Mouse (Mus musculus) olfactory bulb, adult 2 months (tissue): ENCODE results near the gene Alg9.

ENCODE experiments used
- CTCF ChIP-seq: fragments of 200-500 bp; IDR thresholded peaks from 2 replicates; pipeline ENCODE4 v1.5.1; 2012; ENCODE audit warnings: low read depth, mild to moderate bottlenecking, low read length, moderate library complexity; ENCODE audit not compliant: insufficient read depth
- POLR2A ChIP-seq: fragments of 200-500 bp; IDR thresholded peaks from 2 replicates; pipeline ENCODE4 v1.6.1; 2012; ENCODE audit warnings: mild to moderate bottlenecking, low read depth, low read length, moderate library complexity; ENCODE audit not compliant: insufficient read depth

- TF ChIP-seq CTCF (no peak), POLR2A (no peak)
These were observed 21.8 kb upstream of the Alg9 start for GRCm38 (mm10) chr9:50752784-50753615.
